Mouse (Mus musculus): ENCODE data around the gene Snx20.

Snx20 gene

DNA sequence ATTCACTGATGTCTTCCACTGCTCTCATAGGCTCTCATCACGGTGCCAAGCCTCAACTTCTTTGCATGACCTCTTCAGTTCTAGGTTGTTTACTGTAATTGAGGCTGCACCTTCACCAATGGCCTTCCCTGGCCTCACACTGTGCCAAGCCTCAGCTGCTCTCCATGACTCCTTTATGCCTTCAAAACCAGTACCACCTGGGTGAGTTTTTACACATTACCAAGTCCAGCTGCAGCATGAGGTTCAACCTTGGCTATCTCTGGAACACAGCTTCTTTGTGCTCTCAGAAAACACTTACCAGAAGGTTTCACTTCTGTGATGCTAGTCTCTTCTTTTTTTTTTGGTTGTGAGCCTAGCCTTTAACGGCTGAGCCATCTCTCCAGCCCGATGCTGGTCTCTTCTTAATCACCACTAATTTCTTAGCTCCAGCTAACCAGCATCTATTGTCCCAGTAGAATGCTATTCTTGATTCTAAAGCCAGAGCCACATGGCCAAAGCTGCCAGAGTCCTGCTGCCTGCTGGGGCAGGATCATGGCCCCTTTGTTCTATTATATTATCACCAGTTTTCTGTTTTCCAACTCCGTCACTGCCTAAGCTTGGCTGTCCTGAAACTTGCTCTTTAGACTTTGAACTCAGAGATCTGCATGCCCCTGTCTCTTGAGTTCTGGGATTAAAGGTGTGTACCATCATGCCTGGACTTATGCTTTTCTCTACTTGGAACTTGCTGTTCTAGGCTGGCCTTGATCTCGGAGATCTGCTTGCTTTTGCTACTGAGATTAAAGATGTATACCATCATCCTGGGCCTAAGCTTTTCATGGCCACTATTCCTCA, 7.0 kb upstream of the Snx20 start:
- no peak for DNase-seq

DNA sequence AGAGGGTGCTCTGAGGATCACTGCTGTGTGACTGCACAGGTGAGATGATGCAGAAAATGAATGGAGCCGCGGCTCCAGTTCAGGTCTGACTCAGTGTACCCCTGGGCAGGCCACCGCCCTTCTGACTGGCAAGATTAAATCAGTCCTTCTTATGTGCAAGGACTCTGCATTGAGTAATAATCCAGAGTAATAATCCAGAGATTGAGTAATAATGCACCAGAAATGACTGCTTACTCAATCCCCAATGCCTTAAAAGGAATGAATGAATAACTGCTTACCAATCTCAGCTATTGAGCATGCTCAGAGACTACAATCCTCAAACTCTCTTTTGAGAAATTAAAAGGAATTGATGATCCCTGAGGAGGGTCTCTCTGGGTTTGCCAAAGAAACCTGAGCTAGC, 3.0 kb upstream of the Snx20 start:
- no peak for DNase-seq

DNA sequence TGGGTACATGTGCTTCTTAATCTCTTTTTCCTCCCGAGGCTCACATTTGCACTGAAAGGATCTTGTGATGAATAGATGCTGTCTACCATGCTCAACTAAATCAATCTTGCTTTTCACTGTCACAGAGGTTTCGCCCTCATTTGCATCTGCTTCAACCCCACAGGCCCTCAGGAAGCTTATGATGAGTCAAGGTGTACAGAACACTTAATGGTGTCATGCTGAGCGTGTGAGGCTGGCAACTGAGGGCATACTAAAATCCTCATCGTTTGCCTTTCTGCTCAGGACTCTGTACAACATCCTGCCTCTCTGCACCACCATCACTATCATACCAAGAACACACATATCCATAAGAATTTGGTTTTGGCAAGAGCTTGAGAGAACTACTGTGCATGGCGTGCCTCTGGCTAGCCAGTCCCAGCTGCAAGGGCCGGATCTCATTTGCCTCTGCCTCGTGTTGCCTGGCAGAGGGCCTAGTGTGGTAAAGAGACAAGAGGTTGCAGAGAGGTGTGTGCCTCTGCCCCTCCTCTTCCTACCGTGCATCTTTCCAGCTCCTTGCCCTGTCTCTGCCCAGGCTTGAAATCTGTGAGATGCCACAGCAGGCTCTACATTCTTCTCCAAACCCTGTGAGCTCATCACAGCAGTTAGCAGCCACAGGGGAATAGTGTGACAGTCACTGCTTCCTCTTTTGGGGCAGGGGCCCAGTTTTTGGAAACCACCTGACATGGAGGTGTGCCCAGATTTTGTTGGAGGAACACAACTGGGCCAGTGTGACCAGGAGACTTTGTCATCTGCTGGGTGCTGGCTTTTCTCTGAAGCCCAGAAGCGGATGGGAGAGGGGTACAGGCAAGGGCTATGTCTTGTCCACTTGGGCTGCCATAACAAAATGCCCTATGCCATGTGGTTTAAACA, 1.4 kb upstream of the Snx20 start:
- DNase-seq: no peak

DNA sequence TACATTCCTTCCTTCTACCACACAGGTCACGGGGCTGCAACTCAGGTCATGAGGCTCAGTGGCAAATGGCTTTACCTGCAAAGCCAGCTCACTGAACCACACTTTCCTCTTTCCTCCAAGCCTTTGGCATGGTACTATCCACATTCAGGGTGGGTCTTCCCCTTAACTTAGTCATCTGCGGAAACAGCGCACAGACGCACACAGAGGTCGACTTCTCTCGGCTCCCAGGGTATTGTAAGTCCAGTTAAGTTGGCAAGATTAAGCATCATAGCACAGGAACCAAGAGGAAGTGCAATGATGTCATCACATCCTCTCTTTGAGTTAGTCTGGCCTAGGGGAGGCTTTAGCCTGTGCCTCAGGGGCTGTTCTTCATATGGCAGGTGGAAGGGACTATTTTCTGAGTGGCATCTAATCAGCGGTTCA, 2.6 kb downstream of the Snx20 start:
- DNase-seq: no peak

- DNase-seq: no peak
Observed at GRCm38 (mm10) chr8:88631081-88631480, 4.8 kb downstream of the Snx20 start.

GRCm38 (mm10) chr8:88630225-88630624, 5.7 kb downstream of the Snx20 start:
- DNase-seq: no peak

- DNase-seq: peak; percentile 51
Observed at GRCm38 (mm10) chr8:88628001-88628774, 7.7 kb downstream of the Snx20 start.

DNA sequence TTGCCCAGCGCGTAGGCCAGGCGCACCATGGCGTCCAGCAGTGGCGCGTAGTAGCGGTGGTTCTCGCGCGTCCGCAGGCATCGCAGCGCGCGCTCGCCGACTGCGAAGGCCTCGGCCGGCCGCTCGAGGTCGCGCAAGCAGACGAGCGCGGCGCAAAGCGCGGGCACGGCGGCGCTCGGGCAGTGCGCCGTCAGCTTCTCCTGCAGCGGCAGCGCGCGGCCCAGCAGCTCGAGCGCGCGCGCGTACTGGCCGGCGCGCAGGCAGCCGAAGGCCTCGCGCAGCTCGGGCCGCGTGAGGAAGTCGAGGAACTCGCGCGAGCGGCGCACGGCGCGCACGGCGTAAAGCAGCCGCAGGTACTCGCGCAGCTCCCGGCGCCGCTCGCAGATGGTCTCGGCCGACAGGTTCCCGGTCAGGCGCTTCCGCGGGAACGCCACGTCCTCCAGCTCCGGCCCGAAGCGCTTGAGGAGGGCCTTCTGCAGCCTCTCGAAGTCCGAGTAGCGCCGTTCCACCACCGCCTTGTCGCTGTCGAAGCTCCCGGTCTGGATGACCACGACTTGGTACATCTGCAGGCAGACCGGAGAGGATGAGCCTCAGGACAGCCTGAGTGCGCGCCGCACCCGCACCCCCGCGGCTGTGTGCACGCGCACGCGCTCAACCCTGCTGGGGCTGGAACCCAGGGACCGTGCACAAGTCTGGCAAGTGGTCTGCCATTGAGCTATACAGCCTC, 8.5 kb downstream of the Snx20 start:
- DNase-seq: peak; percentile 78

DNA sequence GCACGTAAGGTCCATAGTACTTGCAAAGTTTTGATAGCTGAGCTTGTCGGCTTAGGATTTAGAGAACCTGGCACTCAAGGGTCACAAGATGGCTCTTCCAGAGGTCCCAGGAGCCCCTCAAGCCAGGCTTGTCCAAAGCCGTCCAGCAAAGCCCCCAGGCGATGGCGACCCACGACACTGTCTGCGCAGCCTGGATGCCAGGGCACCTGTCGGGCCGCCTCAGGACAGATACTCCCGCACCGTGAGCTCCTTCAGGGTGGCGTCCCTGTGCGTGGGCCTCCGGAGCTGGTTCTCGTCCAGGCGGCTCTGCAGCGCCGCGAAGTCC, 9.0 kb downstream of the Snx20 start:
- no peak for DNase-seq

DNA sequence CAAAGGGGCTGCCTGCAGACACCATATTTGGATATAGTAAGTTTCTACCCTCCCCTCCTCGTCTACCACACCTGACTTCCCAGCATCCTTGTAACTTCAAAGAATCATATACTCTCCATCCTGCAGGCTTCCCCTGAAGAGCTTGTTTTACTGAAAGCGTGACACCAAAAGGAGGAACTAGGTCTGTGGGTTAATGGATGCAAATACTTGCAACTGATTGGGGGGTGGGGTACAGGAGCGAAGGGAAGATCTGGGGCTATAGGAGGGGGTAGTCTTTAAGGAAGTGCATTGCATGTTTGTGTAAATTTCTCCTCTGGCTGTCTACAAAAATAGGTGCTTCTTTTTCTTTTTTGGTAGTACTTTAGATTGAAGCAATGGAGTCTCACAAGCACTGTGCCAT, 9.5 kb downstream of the Snx20 start:
- DNase-seq: no peak

GRCm38 (mm10) chr8:88624276-88624675, 11.7 kb downstream of the Snx20 start:
- peak; percentile 28 for DNase-seq

DNA sequence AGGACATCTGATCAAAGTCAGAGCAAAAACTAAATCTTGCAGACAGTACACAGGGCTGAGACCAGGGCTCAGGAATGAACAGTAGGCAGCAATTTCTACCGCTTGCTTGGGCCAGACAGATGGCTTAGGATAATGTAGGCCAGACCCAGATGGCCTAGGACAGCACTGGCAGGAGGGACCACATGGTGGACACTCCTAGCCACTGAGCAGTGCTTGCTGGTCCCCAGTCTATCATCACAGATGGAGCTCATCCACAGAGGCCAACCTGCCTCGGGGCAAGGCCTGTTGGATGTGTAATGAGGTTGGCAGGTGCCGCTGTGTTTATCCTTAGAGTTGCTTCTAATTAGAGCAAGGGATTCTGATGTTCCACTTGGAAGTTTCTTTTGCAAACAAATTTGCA, 12.6 kb downstream of the Snx20 start:
- DNase-seq: peak; percentile 78

GRCm38 (mm10) chr8:88621408-88621807, 14.5 kb downstream of the Snx20 start:
- DNase-seq: peak; percentile 80

DNA sequence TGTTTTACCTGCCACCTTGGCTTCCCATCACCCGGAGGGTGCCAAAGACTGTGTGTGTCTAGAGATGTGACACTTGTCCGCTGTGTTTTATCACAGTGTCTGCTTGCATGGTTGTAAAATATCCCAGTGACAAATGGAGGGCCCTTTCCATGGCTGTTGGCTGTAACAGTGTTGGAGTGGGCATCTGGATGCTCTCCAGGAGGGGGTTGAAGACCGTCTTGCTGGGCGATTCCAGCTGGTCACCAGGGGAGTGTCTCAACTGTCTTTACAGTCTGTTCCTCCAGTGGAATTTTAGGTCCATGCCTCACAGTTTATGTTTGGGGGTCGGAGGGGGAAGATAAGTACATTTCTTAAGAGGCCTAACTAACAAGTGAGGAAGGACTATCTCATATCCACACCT, 15.0 kb downstream of the Snx20 start:
- no peak for DNase-seq

DNA sequence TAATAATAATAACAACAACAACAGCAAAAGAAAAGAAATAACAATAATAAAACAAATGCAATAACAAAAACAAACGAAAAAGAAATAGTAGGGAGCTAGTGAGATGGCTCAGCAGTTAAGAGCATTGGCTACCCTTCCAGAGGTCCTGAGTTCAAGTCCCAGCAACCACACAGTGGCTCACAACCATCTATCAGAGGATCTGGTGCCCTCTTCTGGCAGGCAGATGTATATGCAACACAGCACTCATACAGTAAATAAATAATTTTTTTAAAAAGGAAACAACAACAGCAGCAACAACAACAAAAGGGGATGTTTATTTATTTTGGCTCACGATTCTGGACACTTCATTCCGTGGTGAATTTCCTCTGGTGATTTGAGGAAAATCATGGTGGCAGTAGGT, 16.4 kb downstream of the Snx20 start:
- DNase-seq: no peak

GRCm38 (mm10) chr8:88618612-88619011, 17.3 kb downstream of the Snx20 start:
- no peak for DNase-seq

GRCm38 (mm10) chr8:88614981-88615380, 20.9 kb downstream of the Snx20 start:
- DNase-seq: no peak

- no peak for DNase-seq
Observed at GRCm38 (mm10) chr8:88610271-88610670, 25.7 kb downstream of the Snx20 start.

DNA sequence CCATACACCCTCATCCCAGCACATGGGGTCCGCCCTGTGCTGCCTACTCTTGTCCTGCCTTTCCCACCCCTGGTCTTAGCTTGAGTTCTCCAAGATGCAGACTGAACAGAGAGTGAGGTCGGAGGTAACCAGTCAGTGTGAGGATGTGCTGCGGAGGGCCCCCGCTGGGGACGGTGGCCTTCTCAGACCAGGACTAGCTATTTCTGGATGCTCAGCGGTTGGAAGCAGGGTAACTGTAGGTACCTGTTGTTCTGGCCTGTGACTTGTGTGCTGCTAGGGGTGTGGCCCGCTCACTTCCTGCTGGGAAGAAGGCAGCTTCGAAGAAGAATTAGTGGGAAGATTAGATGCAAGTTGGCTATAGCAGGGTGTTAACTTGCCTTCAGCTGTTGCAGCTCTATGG, 26.9 kb downstream of the Snx20 start:
- DNase-seq: no peak

- no peak for DNase-seq
Observed at GRCm38 (mm10) chr8:88605361-88606040, 30.4 kb downstream of the Snx20 start.

DNA sequence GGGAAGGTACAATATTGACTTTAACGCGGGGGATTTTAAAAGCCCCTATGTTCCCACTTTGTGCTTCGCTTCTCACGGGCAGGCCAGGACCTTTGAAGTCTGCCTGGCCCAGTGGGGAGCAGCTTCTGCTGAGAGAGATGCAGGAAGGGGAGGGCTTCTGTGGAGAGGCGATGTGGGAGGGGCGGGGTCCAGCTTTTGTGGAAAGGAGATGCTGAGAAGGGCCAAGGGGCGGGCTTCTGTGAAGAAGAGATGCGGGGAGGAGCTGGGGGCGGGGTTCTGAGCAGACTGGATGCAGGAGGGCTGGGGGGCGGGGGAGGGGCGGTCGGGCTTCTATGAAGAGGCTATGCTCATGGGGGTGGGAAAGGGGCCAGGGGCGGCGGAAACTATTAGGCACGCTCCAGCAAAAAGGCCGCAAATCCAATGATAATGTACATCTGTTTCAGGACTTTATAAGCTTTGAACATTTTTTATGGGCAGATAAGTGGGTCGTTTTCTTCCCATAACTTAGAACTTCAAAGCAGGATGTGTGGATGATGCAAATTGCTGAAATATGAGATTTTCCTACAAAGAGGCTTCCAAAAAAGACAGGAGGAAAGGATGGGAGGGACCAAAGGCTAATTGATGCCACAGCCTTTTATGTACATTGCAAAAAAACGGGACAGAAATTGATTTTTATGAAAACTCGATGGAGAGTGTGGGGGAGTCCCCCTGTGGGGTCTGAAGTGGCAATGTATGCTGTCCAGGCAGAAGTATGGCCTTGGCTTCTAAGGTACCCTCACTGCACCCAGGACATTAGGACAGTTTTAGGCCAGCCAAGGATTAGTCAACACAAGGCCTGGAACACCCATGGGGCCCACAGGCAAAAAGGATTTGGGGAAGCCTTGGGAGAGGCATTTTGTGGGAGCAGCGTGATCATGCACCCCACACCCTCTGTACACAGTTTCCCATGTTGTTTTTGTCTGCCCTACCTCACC, 31.6 kb downstream of the Snx20 start:
- no peak for DNase-seq

All from cerebellum, adult 11 months (tissue).